Mouse (Mus musculus): ENCODE measurements around the gene Bace1. TPM values are rescaled to one million over a fixed set of nuclear protein-coding genes. Genes with fewer than 3 reads are reported as not detected.

The Bace1 gene
- polyA plus RNA-seq, 1 experiment from 2014 or later = 10.1 TPM

DNA sequence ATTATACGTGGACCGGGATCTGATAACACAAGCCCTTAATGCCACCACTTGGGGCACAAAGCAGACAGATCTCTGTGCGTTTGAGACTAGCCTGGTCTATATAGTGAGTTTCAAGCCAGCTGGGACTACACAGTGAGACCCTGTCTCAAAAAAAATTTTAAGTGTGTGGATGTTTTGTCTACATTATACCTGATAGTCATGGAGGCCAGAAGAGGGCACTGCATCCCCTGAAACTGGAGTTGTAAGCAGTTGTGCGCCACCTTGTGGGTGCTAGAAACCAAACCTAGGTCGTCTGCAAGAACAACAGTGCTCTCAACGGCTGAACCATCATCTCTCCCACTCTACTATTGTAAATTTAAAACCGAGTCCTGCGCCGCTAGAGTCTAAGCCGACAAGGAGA is 9.3 kb upstream of the Bace1 start:
- Histone ChIP-seq H3K4me2 (replicated peaks; ENCODE audit: low read depth) (peak overlapping the region; percentile 76), H3K36me3 (ENCODE audit: control insufficient read depth, insufficient read depth) (no peaks in the 10 kb centered on the region), H3K4me3 (ENCODE audit: low read depth, low read length) (peak overlapping the region; percentile 80), H3K9me3 (ENCODE audit: control insufficient read depth) (0 out of 2 replicates have a peak, but pooled peaks cover 5% of the 10 kb centered on the region), H3K4me1 (replicated peaks; ENCODE audit: control insufficient read depth, insufficient read depth, low read length) (no peaks in the 10 kb centered on the region), H3K9ac (ENCODE audit: low read depth, low read length) (no peak overlapping the region), H3K27ac (ENCODE audit: low read depth, low read length) (no peak overlapping the region), H3K27me3 (replicated peaks; ENCODE audit: control insufficient read depth, insufficient read depth, low read length) (no peaks in the 10 kb centered on the region)
- TF ChIP-seq CTCF (IDR thresholded peaks at IDR 0.05; ENCODE audit: low read depth) = peak; percentile 92
- ATAC-seq = no peak; the same call in 1 of the 2 replicates
- 35% methylated on average over 10 of the region's 10 CpGs for WGBS

DNA sequence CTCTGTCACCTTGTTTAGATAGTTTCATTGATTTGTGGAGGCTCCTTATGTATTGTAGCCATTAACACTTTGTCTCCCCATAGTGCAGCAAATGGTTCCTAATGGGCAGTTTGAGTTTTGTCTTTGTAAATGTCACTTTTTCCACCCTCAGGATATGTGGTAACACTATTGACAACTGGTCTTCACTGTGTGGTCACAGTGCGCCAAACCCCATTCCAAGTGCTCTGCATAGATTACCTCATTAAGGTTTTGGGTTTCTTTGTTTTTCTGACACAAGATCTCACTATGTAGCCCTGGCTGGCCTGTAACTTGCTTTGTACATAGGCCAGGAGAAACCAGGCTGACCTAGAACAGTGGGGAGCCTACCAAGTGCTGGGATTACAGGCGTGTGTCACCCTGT is 5.5 kb upstream of the Bace1 start:
- H3K4me3 ChIP-seq (ENCODE audit: low read depth, low read length) = no peak overlapping the region
- no peak for ATAC-seq
- no peak overlapping the region for H3K9ac ChIP-seq (ENCODE audit: low read depth, low read length)
- TF ChIP-seq CTCF (IDR thresholded peaks at IDR 0.05; ENCODE audit: low read depth) = no peak
- H3K9me3 ChIP-seq (ENCODE audit: control insufficient read depth) = 0 out of 2 replicates have a peak, but pooled peaks cover 5% of the 10 kb centered on the region
- no peak overlapping the region for H3K4me2 ChIP-seq (replicated peaks; ENCODE audit: low read depth)
- no peaks in the 10 kb centered on the region for H3K36me3 ChIP-seq (ENCODE audit: control insufficient read depth, insufficient read depth)
- H3K27me3 ChIP-seq (replicated peaks; ENCODE audit: control insufficient read depth, insufficient read depth, low read length) = no peaks in the 10 kb centered on the region
- H3K4me1 ChIP-seq (replicated peaks; ENCODE audit: control insufficient read depth, insufficient read depth, low read length) = no peaks in the 10 kb centered on the region
- H3K27ac ChIP-seq (ENCODE audit: low read depth, low read length) = no peak overlapping the region
- WGBS = 96% methylated on average over 2 of the region's 2 CpGs

DNA sequence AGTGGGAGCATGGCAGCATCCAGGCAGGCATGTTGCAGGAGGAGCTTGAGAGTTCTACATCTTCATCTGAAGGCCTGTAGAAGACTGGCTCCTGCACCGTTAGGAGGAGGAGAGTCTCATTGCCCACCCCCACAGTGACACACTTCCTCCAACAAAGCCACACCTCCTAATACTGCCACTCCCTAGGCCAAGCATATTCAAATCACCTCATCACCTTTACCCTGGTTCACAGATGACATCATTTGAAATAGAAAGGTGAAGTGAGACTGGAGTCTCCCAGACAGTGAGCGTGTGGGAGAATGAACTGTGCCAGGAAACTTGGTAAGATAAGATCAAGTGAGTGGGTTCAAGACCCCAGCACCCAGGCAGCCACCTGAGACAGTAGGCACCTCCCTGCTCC is 4.9 kb upstream of the Bace1 start:
- no peak overlapping the region for H3K9ac ChIP-seq (ENCODE audit: low read depth, low read length)
- WGBS = 63% methylated on average over 2 of the region's 2 CpGs
- no peak for TF ChIP-seq CTCF (IDR thresholded peaks at IDR 0.05; ENCODE audit: low read depth)

DNA sequence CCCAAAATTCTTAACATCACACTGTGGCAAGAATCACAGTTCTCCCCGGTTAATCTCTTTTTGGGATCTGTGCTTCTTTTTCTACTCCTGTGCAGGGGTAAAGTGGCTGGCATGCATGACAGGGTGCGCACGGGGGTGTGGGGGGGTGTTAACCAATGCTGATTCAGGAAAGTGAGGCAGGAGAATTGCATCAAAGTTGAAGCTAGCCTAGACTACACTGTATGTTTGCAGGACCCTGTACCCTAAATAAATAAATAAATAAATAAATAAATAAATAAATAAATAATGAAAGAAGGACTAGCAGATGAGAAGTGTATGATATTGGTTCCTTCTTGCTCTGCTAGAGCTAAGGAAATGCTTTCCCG is 329 bp upstream of the Bace1 start:
- H3K9me3 ChIP-seq (ENCODE audit: control insufficient read depth) = no peaks in the 10 kb centered on the region
- no peak for TF ChIP-seq CTCF (IDR thresholded peaks at IDR 0.05; ENCODE audit: low read depth)
- peak overlapping the region; percentile 94 for H3K4me2 ChIP-seq (replicated peaks; ENCODE audit: low read depth)
- H3K27ac ChIP-seq (ENCODE audit: low read depth, low read length) = no peak overlapping the region
- ATAC-seq = no peak
- H3K4me3 ChIP-seq (ENCODE audit: low read depth, low read length) = peak overlapping the region; percentile 89
- peak overlapping the region; percentile 79; the same call in 1 of the 2 replicates for H3K9ac ChIP-seq (ENCODE audit: low read depth, low read length)
- H3K27me3 ChIP-seq (replicated peaks; ENCODE audit: control insufficient read depth, insufficient read depth, low read length) = no peaks in the 10 kb centered on the region
- H3K36me3 ChIP-seq (ENCODE audit: control insufficient read depth, insufficient read depth) = no peaks in the 10 kb centered on the region
- WGBS = 21% methylated on average over 4 of the region's 4 CpGs
- H3K4me1 ChIP-seq (replicated peaks; ENCODE audit: control insufficient read depth, insufficient read depth, low read length) = peaks cover 4% of the 10 kb centered on the region; the same call in 1 of the 2 replicates

More for the DNA sequence above, 4.9 kb upstream of the Bace1 start:
- Histone ChIP-seq H3K36me3 (ENCODE audit: control insufficient read depth, insufficient read depth) (no peaks in the 10 kb centered on the region), H3K4me3 (ENCODE audit: low read depth, low read length) (no peak overlapping the region), H3K4me2 (replicated peaks; ENCODE audit: low read depth) (no peak overlapping the region), H3K9me3 (ENCODE audit: control insufficient read depth) (0 out of 2 replicates have a peak, but pooled peaks cover 5% of the 10 kb centered on the region), H3K27me3 (replicated peaks; ENCODE audit: control insufficient read depth, insufficient read depth, low read length) (no peaks in the 10 kb centered on the region), H3K4me1 (replicated peaks; ENCODE audit: control insufficient read depth, insufficient read depth, low read length) (no peaks in the 10 kb centered on the region), H3K27ac (ENCODE audit: low read depth, low read length) (no peak overlapping the region)
- ATAC-seq = peak; percentile 35; the same call in 1 of the 2 replicates

DNA sequence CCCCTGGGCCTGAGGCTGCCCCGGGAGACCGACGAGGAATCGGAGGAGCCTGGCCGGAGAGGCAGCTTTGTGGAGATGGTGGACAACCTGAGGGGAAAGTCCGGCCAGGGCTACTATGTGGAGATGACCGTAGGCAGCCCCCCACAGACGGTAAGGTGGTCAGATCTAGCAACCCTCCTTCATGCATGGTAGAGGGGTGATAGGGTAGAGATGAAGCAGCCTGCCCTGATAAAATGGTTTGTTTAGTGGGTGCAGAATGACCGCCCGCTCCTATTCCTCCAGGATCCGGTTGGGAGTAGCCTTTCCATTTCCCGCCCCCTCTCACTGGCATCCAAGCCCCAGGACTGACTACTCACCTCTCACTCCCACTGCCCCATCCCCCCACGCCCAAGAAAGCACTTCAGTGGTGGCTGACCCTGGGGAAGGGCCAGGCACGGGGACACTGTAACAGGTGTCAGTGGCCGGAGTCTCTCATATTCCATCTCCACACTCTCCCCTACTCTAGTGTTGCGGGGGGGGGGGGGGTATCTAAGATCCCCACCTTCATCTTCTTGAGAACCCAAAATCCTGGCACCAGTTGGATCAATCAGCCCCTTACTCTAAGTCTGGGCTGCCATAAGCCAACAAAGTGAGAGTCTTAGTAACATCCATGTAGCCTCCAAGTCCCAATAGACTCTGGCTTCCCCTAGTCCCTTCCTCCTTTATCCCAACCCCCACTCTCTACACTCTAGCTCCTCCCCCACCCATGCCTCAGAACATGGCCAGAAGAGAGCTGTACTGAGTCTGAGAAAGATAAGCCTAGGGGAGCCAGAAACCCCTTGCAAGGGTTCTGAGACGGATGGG is 980 bp downstream of the Bace1 start:
- Histone ChIP-seq H3K36me3 (ENCODE audit: control insufficient read depth, insufficient read depth) (no peaks in the 10 kb centered on the region), H3K4me2 (replicated peaks; ENCODE audit: low read depth) (peak overlapping the region; percentile 94), H3K4me3 (ENCODE audit: low read depth, low read length) (peak overlapping the region; percentile 89), H3K4me1 (replicated peaks; ENCODE audit: control insufficient read depth, insufficient read depth, low read length) (peaks cover 4% of the 10 kb centered on the region; the same call in 1 of the 2 replicates), H3K27ac (ENCODE audit: low read depth, low read length) (no peak overlapping the region), H3K9me3 (ENCODE audit: control insufficient read depth) (no peaks in the 10 kb centered on the region), H3K9ac (ENCODE audit: low read depth, low read length) (peak overlapping the region; percentile 79), H3K27me3 (replicated peaks; ENCODE audit: control insufficient read depth, insufficient read depth, low read length) (no peaks in the 10 kb centered on the region)
- peak; percentile 19 for ATAC-seq
- WGBS = 17% methylated on average over 17 of the region's 17 CpGs
- no peak for TF ChIP-seq CTCF (IDR thresholded peaks at IDR 0.05; ENCODE audit: low read depth)

DNA sequence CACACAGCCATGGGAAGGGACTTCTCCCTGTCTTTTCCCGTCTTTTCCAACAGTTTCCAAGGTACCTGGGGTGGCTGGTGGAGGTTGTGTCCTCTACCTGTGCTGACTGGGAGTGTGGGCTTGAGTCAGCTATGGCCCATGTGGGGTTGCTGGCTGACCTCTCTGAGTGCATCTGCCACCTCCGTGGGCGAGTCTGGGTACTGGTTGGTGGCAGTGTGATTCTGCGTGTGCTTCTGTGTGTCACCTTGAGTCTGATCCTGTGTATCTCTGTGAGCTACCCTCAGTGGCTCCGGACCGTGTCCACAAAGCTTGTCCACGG is 1.6 kb downstream of the Bace1 start:
- H3K4me3 ChIP-seq (ENCODE audit: low read depth, low read length) = peak overlapping the region; percentile 89
- no peak overlapping the region for H3K27ac ChIP-seq (ENCODE audit: low read depth, low read length)
- H3K4me2 ChIP-seq (replicated peaks; ENCODE audit: low read depth) = peak overlapping the region; percentile 94
- TF ChIP-seq CTCF (IDR thresholded peaks at IDR 0.05; ENCODE audit: low read depth) = no peak
- WGBS = 66% methylated on average over 7 of the region's 7 CpGs
- H3K4me1 ChIP-seq (replicated peaks; ENCODE audit: control insufficient read depth, insufficient read depth, low read length) = peaks cover 4% of the 10 kb centered on the region; the same call in 1 of the 2 replicates
- H3K9ac ChIP-seq (ENCODE audit: low read depth, low read length) = peak overlapping the region; percentile 79
- H3K36me3 ChIP-seq (ENCODE audit: control insufficient read depth, insufficient read depth) = no peaks in the 10 kb centered on the region
- H3K27me3 ChIP-seq (replicated peaks; ENCODE audit: control insufficient read depth, insufficient read depth, low read length) = no peaks in the 10 kb centered on the region
- no peaks in the 10 kb centered on the region for H3K9me3 ChIP-seq (ENCODE audit: control insufficient read depth)
- no peak for ATAC-seq

All from intestine, postnatal 0 days (tissue).